Mouse (Mus musculus): ENCODE data around the gene Ptger3. TPM values are rescaled to one million over a fixed set of nuclear protein-coding genes. Genes with fewer than 3 reads are reported as not detected.

Gene Ptger3
- polyA plus RNA-seq, 1 experiment = not detected

- H3K4me1 ChIP-seq (ENCODE audit: control insufficient read depth, insufficient read depth, low read length) = no peaks in the 10 kb centered on the region
- TF ChIP-seq CTCF (IDR thresholded peaks at IDR 0.05; ENCODE audit: low read depth, low read length) (no peak), POLR2A (IDR thresholded peaks at IDR 0.05; ENCODE audit: insufficient read depth, low read length) (no peak), EP300 (IDR thresholded peaks at IDR 0.05; ENCODE audit: insufficient read depth, low read depth, low read length) (no peak)
- no peaks in the 10 kb centered on the region for H3K9me3 ChIP-seq (replicated peaks; ENCODE audit: control insufficient read depth, insufficient read depth, low read length, poor library complexity, severe bottlenecking)
- no peak overlapping the region for H3K27ac ChIP-seq (ENCODE audit: insufficient read depth, low read length)
- no peaks in the 10 kb centered on the region for H3K27me3 ChIP-seq (ENCODE audit: control insufficient read depth, insufficient read depth, low read length, poor library complexity, severe bottlenecking)
- H3K9ac ChIP-seq (ENCODE audit: low read depth, poor library complexity, severe bottlenecking) = no peak overlapping the region
- no peak overlapping the region for H3K4me3 ChIP-seq (ENCODE audit: low read depth, low read length)
- H3K36me3 ChIP-seq (ENCODE audit: control insufficient read depth, insufficient read depth, low read length, poor library complexity, severe bottlenecking) = no peaks in the 10 kb centered on the region
These were observed 31.2 kb downstream of the Ptger3 start for GRCm38 (mm10) chr3:157597837-157598379.

- H3K27ac ChIP-seq (ENCODE audit: insufficient read depth, low read length) = no peak overlapping the region
- H3K9ac ChIP-seq (ENCODE audit: low read depth, poor library complexity, severe bottlenecking) = no peak overlapping the region
- no peaks in the 10 kb centered on the region for H3K9me3 ChIP-seq (replicated peaks; ENCODE audit: control insufficient read depth, insufficient read depth, low read length, poor library complexity, severe bottlenecking)
- no peaks in the 10 kb centered on the region for H3K27me3 ChIP-seq (ENCODE audit: control insufficient read depth, insufficient read depth, low read length, poor library complexity, severe bottlenecking)
- no peak overlapping the region for H3K4me3 ChIP-seq (ENCODE audit: low read depth, low read length)
- no peak for TF ChIP-seq CTCF (IDR thresholded peaks at IDR 0.05; ENCODE audit: low read depth, low read length)
- TF ChIP-seq POLR2A (IDR thresholded peaks at IDR 0.05; ENCODE audit: insufficient read depth, low read length) = no peak
- TF ChIP-seq EP300 (IDR thresholded peaks at IDR 0.05; ENCODE audit: insufficient read depth, low read depth, low read length) = no peak
- H3K36me3 ChIP-seq (ENCODE audit: control insufficient read depth, insufficient read depth, low read length, poor library complexity, severe bottlenecking) = no peaks in the 10 kb centered on the region
- H3K4me1 ChIP-seq (ENCODE audit: control insufficient read depth, insufficient read depth, low read length) = no peaks in the 10 kb centered on the region
These were observed 38.2 kb downstream of the Ptger3 start for GRCm38 (mm10) chr3:157604684-157605410.

- Histone ChIP-seq H3K4me1 (ENCODE audit: control insufficient read depth, insufficient read depth, low read length) (no peaks in the 10 kb centered on the region), H3K27me3 (ENCODE audit: control insufficient read depth, insufficient read depth, low read length, poor library complexity, severe bottlenecking) (no peaks in the 10 kb centered on the region), H3K36me3 (ENCODE audit: control insufficient read depth, insufficient read depth, low read length, poor library complexity, severe bottlenecking) (no peaks in the 10 kb centered on the region), H3K9me3 (replicated peaks; ENCODE audit: control insufficient read depth, insufficient read depth, low read length, poor library complexity, severe bottlenecking) (no peaks in the 10 kb centered on the region), H3K4me3 (ENCODE audit: low read depth, low read length) (no peak overlapping the region), H3K9ac (ENCODE audit: low read depth, poor library complexity, severe bottlenecking) (no peak overlapping the region), H3K27ac (ENCODE audit: insufficient read depth, low read length) (no peak overlapping the region)
- TF ChIP-seq EP300 (IDR thresholded peaks at IDR 0.05; ENCODE audit: insufficient read depth, low read depth, low read length) = no peak
These were observed 38.7 kb downstream of the Ptger3 start for GRCm38 (mm10) chr3:157605411-157605740.

GRCm38 (mm10) chr3:157613542-157613941, 46.9 kb downstream of the Ptger3 start:
- H3K9ac ChIP-seq (ENCODE audit: low read depth, poor library complexity, severe bottlenecking) = no peak overlapping the region
- TF ChIP-seq POLR2A (IDR thresholded peaks at IDR 0.05; ENCODE audit: insufficient read depth, low read length) (no peak), EP300 (IDR thresholded peaks at IDR 0.05; ENCODE audit: insufficient read depth, low read depth, low read length) (no peak), CTCF (IDR thresholded peaks at IDR 0.05; ENCODE audit: low read depth, low read length) (no peak)
- H3K4me1 ChIP-seq (ENCODE audit: control insufficient read depth, insufficient read depth, low read length) = no peaks in the 10 kb centered on the region
- no peak overlapping the region for H3K4me3 ChIP-seq (ENCODE audit: low read depth, low read length)
- no peak overlapping the region for H3K27ac ChIP-seq (ENCODE audit: insufficient read depth, low read length)
- H3K9me3 ChIP-seq (replicated peaks; ENCODE audit: control insufficient read depth, insufficient read depth, low read length, poor library complexity, severe bottlenecking) = no peaks in the 10 kb centered on the region
- H3K27me3 ChIP-seq (ENCODE audit: control insufficient read depth, insufficient read depth, low read length, poor library complexity, severe bottlenecking) = no peaks in the 10 kb centered on the region
- H3K36me3 ChIP-seq (ENCODE audit: control insufficient read depth, insufficient read depth, low read length, poor library complexity, severe bottlenecking) = no peaks in the 10 kb centered on the region

GRCm38 (mm10) chr3:157616949-157617348, 50.3 kb downstream of the Ptger3 start:
- Histone ChIP-seq H3K4me3 (ENCODE audit: low read depth, low read length) (no peak overlapping the region), H3K27ac (ENCODE audit: insufficient read depth, low read length) (no peak overlapping the region), H3K9ac (ENCODE audit: low read depth, poor library complexity, severe bottlenecking) (no peak overlapping the region), H3K36me3 (ENCODE audit: control insufficient read depth, insufficient read depth, low read length, poor library complexity, severe bottlenecking) (no peaks in the 10 kb centered on the region), H3K27me3 (ENCODE audit: control insufficient read depth, insufficient read depth, low read length, poor library complexity, severe bottlenecking) (no peaks in the 10 kb centered on the region), H3K4me1 (ENCODE audit: control insufficient read depth, insufficient read depth, low read length) (no peaks in the 10 kb centered on the region), H3K9me3 (replicated peaks; ENCODE audit: control insufficient read depth, insufficient read depth, low read length, poor library complexity, severe bottlenecking) (no peaks in the 10 kb centered on the region)
- TF ChIP-seq EP300 (IDR thresholded peaks at IDR 0.05; ENCODE audit: insufficient read depth, low read depth, low read length) (no peak), POLR2A (IDR thresholded peaks at IDR 0.05; ENCODE audit: insufficient read depth, low read length) (no peak), CTCF (IDR thresholded peaks at IDR 0.05; ENCODE audit: low read depth, low read length) (no peak)

GRCm38 (mm10) chr3:157627407-157627806, 60.7 kb downstream of the Ptger3 start:
- Histone ChIP-seq H3K9me3 (replicated peaks; ENCODE audit: control insufficient read depth, insufficient read depth, low read length, poor library complexity, severe bottlenecking) (no peaks in the 10 kb centered on the region), H3K4me3 (ENCODE audit: low read depth, low read length) (no peak overlapping the region), H3K36me3 (ENCODE audit: control insufficient read depth, insufficient read depth, low read length, poor library complexity, severe bottlenecking) (no peaks in the 10 kb centered on the region), H3K4me1 (ENCODE audit: control insufficient read depth, insufficient read depth, low read length) (no peaks in the 10 kb centered on the region), H3K27me3 (ENCODE audit: control insufficient read depth, insufficient read depth, low read length, poor library complexity, severe bottlenecking) (no peaks in the 10 kb centered on the region), H3K9ac (ENCODE audit: low read depth, poor library complexity, severe bottlenecking) (no peak overlapping the region), H3K27ac (ENCODE audit: insufficient read depth, low read length) (no peak overlapping the region)
- TF ChIP-seq POLR2A (IDR thresholded peaks at IDR 0.05; ENCODE audit: insufficient read depth, low read length) = no peak

Data from ES-Bruce4 (cell line).